Mouse (Mus musculus) liver, embryonic 16.5 days (tissue): Measurements from ENCODE around the gene Prox1. TPM values are rescaled to one million over a fixed set of nuclear protein-coding genes. Genes with fewer than 3 reads are reported as not detected.

Experiments
- ATAC-seq: fragments of 200-750 bp; cut with Nextera tagmentation; 2 replicates; pipeline ENCODE4 v1.8.0; 2017; ENCODE audit warnings: low read depth, mild to moderate bottlenecking, moderate number of reproducible peaks, moderate library complexity
- H3K27ac ChIP-seq: fragments of 300-500 bp; sonication (generic); 2 replicates; pipeline ENCODE4 v1.5.1; 2014; ENCODE audit warnings: mild to moderate bottlenecking, low read length
- H3K27me3 ChIP-seq: fragments of 300-500 bp; sonication (generic); 2 replicates; pipeline ENCODE4 v1.6.1; 2014; ENCODE audit warnings: low read depth, low read length, mixed read lengths; ENCODE audit not compliant: control insufficient read depth, insufficient read depth
- H3K36me3 ChIP-seq: fragments of 300-500 bp; sonication (generic); 2 replicates; pipeline ENCODE4 v1.6.1; 2014; ENCODE audit warnings: mild to moderate bottlenecking; ENCODE audit not compliant: control insufficient read depth, insufficient read depth
- H3K4me1 ChIP-seq: fragments of 300-500 bp; sonication (generic); 2 replicates; pipeline ENCODE4 v1.6.1; 2014; ENCODE audit warnings: low read depth, low read length, mixed read lengths; ENCODE audit not compliant: control insufficient read depth
- H3K4me2 ChIP-seq: fragments of 300-500 bp; sonication (generic); 2 replicates; pipeline ENCODE4 v1.6.1; 2014; ENCODE audit warnings: low read depth, low read length, mixed read lengths
- H3K4me3 ChIP-seq: fragments of 300-500 bp; sonication (generic); 2 replicates; pipeline ENCODE4 v1.5.1; 2014; ENCODE audit warnings: low read depth, mild to moderate bottlenecking, low read length
- H3K9ac ChIP-seq: fragments of 300-500 bp; sonication (generic); 2 replicates; pipeline ENCODE4 v1.6.1; 2014; ENCODE audit warnings: low read depth, low read length
- H3K9me3 ChIP-seq: fragments of 300-500 bp; sonication (generic); replicated peaks from 2 replicates; pipeline ENCODE4 v1.6.1; 2016; ENCODE audit warnings: low read length; ENCODE audit not compliant: control insufficient read depth
- WGBS: fragments of 180-500 bp; shearing (Covaris S2); extraction: QIAGEN DNeasy Blood & Tissue Kit; methylation state at CpG from one replicate; pipeline ENCODE4 v1.1.7; 2014; ENCODE audit not compliant: insufficient replicate concordance; 5-methylcytosine and 5-hydroxymethylcytosine counted together
- polyA plus RNA-seq: library from polyadenylated mRNA; unstranded; fragments of >200 nt; fragmentation: Nextera tagmentation; extraction: Ambion mirVana; gene quantifications from 2 replicates; pipeline ENCODE4 v1.2.1, GENCODE M21; 2015

Prox1 gene
- polyA plus RNA-seq, 1 experiment from 2014 or later: 7.6 TPM

- H3K4me3 ChIP-seq: no peak overlapping the region
- H3K4me2 ChIP-seq: no peak overlapping the region
- no peaks in the 10 kb centered on the region for H3K9me3 ChIP-seq
- no peaks in the 10 kb centered on the region; the same call in 1 of the 2 replicates for H3K36me3 ChIP-seq
- ATAC-seq: no peak
- no peaks in the 10 kb centered on the region for H3K4me1 ChIP-seq
- WGBS: 58% methylated on average over 11 of the region's 11 CpGs
- no peaks in the 10 kb centered on the region for H3K27me3 ChIP-seq
- no peak overlapping the region for H3K9ac ChIP-seq
- no peak overlapping the region for H3K27ac ChIP-seq
Observed at GRCm38 (mm10) chr1:190159457-190159856, 11.1 kb downstream of the Prox1 start.

- no peak overlapping the region for H3K4me3 ChIP-seq
- no peaks in the 10 kb centered on the region for H3K9me3 ChIP-seq
- H3K36me3 ChIP-seq: no peaks in the 10 kb centered on the region; the same call in 1 of the 2 replicates
- ATAC-seq: no peak
- H3K27ac ChIP-seq: no peak overlapping the region
- H3K27me3 ChIP-seq: no peaks in the 10 kb centered on the region
- H3K4me1 ChIP-seq: no peaks in the 10 kb centered on the region
- no peak overlapping the region for H3K9ac ChIP-seq
- H3K4me2 ChIP-seq: no peak overlapping the region
- WGBS: 40% methylated on average over 8 of the region's 8 CpGs
Observed at GRCm38 (mm10) chr1:190155751-190156150, 14.8 kb downstream of the Prox1 start.

- Histone ChIP-seq H3K4me1 (no peaks in the 10 kb centered on the region), H3K4me3 (no peak overlapping the region), H3K36me3 (no peaks in the 10 kb centered on the region; the same call in 1 of the 2 replicates), H3K27me3 (no peaks in the 10 kb centered on the region), H3K9me3 (no peaks in the 10 kb centered on the region), H3K27ac (no peak overlapping the region), H3K9ac (no peak overlapping the region), H3K4me2 (no peak overlapping the region)
- WGBS: 55% methylated on average over 2 of the region's 2 CpGs
- ATAC-seq: no peak
Observed at GRCm38 (mm10) chr1:190155021-190155420, 15.5 kb downstream of the Prox1 start.

- H3K4me2 ChIP-seq: no peak overlapping the region
- H3K27me3 ChIP-seq: no peaks in the 10 kb centered on the region
- no peak overlapping the region for H3K9ac ChIP-seq
- no peak overlapping the region for H3K4me3 ChIP-seq
- H3K36me3 ChIP-seq: no peaks in the 10 kb centered on the region; the same call in 1 of the 2 replicates
- H3K4me1 ChIP-seq: no peaks in the 10 kb centered on the region
- WGBS: 34% methylated on average over 7 of the region's 7 CpGs
- ATAC-seq: no peak
- no peaks in the 10 kb centered on the region for H3K9me3 ChIP-seq
- H3K27ac ChIP-seq: no peak overlapping the region
Observed at GRCm38 (mm10) chr1:190154292-190154691, 16.2 kb downstream of the Prox1 start.

- Histone ChIP-seq H3K27me3 (no peaks in the 10 kb centered on the region), H3K4me2 (no peak overlapping the region), H3K9me3 (no peaks in the 10 kb centered on the region), H3K36me3 (no peaks in the 10 kb centered on the region), H3K27ac (no peak overlapping the region), H3K4me3 (no peak overlapping the region), H3K9ac (no peak overlapping the region), H3K4me1 (no peaks in the 10 kb centered on the region)
- WGBS: 83% methylated on average over 6 of the region's 6 CpGs
- no peak for ATAC-seq
Observed at GRCm38 (mm10) chr1:190152603-190153002, 17.9 kb downstream of the Prox1 start.

- Histone ChIP-seq H3K4me2 (no peak overlapping the region), H3K27me3 (no peaks in the 10 kb centered on the region), H3K9ac (no peak overlapping the region), H3K4me3 (no peak overlapping the region), H3K9me3 (no peaks in the 10 kb centered on the region), H3K4me1 (no peaks in the 10 kb centered on the region), H3K27ac (no peak overlapping the region), H3K36me3 (no peaks in the 10 kb centered on the region)
- no peak for ATAC-seq
- 65% methylated on average over 17 of the region's 17 CpGs for WGBS
Observed at GRCm38 (mm10) chr1:190149233-190149741, 21.2 kb downstream of the Prox1 start.

- no peaks in the 10 kb centered on the region for H3K36me3 ChIP-seq
- H3K27ac ChIP-seq: no peak overlapping the region
- H3K4me2 ChIP-seq: no peak overlapping the region
- H3K9ac ChIP-seq: no peak overlapping the region
- H3K27me3 ChIP-seq: no peaks in the 10 kb centered on the region
- no peaks in the 10 kb centered on the region for H3K4me1 ChIP-seq
- no peaks in the 10 kb centered on the region for H3K9me3 ChIP-seq
- no peak for ATAC-seq
- no peak overlapping the region for H3K4me3 ChIP-seq
- WGBS: 30% methylated on average over 12 of the region's 12 CpGs
Observed at GRCm38 (mm10) chr1:190148661-190149232, 21.8 kb downstream of the Prox1 start.

GRCm38 (mm10) chr1:190147816-190148215 lies 22.7 kb downstream of the Prox1 start:
- WGBS: 70% methylated on average over 6 of the region's 6 CpGs
- Histone ChIP-seq H3K9me3 (no peaks in the 10 kb centered on the region), H3K4me1 (no peaks in the 10 kb centered on the region), H3K4me3 (no peak overlapping the region), H3K27ac (no peak overlapping the region), H3K4me2 (no peak overlapping the region), H3K27me3 (no peaks in the 10 kb centered on the region), H3K9ac (no peak overlapping the region), H3K36me3 (no peaks in the 10 kb centered on the region)
- no peak for ATAC-seq

- H3K27me3 ChIP-seq: no peaks in the 10 kb centered on the region
- H3K9me3 ChIP-seq: no peaks in the 10 kb centered on the region
- ATAC-seq: no peak
- H3K4me3 ChIP-seq: no peak overlapping the region
- no peak overlapping the region for H3K27ac ChIP-seq
- H3K4me1 ChIP-seq: no peaks in the 10 kb centered on the region
- H3K9ac ChIP-seq: no peak overlapping the region
- H3K36me3 ChIP-seq: no peaks in the 10 kb centered on the region
- H3K4me2 ChIP-seq: no peak overlapping the region
Observed at GRCm38 (mm10) chr1:190144416-190144815, 26.1 kb downstream of the Prox1 start.
